Mouse (Mus musculus) olfactory bulb, adult 2 months (tissue): ENCODE results near the gene Dirc2.

Experiments
- CTCF ChIP-seq: fragments of 200-500 bp; IDR thresholded peaks from 2 replicates; pipeline ENCODE4 v1.5.1; 2012; ENCODE audit warnings: low read depth, mild to moderate bottlenecking, low read length, moderate library complexity; ENCODE audit not compliant: insufficient read depth
- POLR2A ChIP-seq: fragments of 200-500 bp; IDR thresholded peaks from 2 replicates; pipeline ENCODE4 v1.6.1; 2012; ENCODE audit warnings: mild to moderate bottlenecking, low read depth, low read length, moderate library complexity; ENCODE audit not compliant: insufficient read depth

DNA sequence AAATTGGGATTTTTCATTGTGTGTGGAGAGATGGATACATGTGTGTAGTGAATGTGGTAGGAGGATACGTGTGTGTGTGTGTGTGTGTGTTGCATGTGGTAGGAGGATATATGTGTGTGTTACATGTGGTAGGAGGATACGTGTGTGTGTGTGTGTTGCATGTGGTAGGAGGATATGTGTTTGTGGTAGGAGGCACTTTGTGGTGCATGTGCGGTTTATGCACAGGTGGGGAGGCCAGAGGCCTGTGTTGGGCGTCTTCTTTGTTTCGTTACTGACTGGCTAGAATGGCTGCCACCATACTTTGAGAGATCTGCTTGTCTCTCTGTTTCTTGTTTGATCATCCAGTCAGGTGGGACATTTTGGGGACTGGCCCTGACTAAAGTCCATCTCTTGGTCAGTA lies 27.5 kb downstream of the Dirc2 start:
- TF ChIP-seq CTCF, result no peak
- no peak for TF ChIP-seq POLR2A
